Mouse (Mus musculus): ENCODE measurements at regions not wholly inside any gene's neighbourhood (a gene's known extent, or its start where the extent isn't known, plus 50 kb on each side); places are given as distances from the start of the nearest gene placed in this dataset.

DNA sequence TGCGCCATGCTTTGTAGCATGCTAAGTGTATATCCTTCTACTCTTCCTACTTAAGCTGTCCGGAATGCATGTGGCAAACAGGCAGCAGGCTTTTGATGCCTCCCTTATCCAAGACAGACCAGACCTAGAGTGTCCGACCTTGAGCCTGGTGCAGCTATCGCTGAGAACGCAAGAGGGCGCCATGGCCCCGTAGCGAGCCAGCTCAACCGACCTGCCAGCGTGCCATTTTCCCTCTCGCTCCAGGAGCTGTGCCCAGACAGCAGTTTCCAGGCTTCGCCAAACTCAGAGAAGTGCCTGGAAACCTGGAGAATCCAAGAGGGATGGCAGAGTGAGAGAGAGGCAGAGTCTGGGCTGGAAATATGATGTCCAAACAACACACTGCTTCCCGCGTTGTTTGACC lies 155.8 kb upstream of the Gm12830 start:
- peak; percentile 87 for DNase-seq

DNA sequence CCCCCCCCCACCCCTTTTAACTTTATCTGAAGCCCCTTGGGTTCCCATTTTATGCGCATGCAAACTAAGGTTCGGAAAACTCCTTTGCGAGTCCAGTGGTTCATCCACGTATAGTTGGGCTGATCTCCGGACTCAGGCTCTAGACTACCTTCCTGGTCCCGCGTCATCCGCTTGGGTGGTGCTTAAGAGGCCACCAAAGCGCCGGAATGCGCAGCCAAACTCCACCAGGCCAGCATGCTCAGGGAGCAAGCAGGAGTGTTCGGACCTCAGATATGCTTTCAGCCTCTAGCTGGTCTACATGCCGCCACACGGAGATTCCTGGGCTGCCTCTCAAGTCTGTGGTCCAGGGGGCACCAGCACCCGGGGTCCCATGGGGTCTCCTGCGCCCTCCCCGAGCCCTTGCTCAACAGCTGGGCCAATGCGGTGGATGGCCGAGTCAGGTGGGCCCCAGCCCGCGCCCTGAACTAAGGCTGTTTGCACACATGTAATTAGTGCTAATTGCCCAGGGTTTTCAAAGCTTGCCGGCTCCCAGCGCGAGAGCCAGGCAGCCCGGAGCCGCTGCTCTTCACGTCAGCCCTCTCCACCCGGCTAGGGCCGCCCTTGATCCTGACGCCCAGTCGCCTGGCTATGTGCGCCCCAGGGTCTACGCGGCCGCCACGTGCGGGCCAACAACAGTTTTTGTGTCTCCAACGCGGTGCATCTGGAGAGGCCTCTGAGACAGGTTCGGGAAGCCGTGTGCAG lies 155.1 kb upstream of the Gm12830 start:
- DNase-seq, result peak; percentile 81

DNA sequence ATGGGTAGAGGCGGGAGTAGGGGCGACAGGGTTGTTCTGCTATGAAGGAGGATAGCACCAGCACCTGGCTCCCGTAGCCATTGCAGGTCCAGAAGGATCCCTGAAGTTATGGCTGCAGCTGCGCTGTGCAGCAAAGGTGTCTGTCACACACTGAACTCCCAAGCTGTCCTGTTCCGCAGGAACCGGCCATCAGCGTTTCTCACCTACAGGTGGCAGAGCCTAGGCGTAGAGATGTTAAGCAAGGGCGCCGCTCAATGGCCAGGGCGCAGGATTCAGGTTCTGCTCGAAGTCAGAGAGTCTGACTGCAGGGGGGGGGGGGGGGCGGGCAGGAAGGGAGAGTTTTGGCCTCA lies 154.6 kb upstream of the Gm12830 start:
- DNase-seq, result no peak

DNA sequence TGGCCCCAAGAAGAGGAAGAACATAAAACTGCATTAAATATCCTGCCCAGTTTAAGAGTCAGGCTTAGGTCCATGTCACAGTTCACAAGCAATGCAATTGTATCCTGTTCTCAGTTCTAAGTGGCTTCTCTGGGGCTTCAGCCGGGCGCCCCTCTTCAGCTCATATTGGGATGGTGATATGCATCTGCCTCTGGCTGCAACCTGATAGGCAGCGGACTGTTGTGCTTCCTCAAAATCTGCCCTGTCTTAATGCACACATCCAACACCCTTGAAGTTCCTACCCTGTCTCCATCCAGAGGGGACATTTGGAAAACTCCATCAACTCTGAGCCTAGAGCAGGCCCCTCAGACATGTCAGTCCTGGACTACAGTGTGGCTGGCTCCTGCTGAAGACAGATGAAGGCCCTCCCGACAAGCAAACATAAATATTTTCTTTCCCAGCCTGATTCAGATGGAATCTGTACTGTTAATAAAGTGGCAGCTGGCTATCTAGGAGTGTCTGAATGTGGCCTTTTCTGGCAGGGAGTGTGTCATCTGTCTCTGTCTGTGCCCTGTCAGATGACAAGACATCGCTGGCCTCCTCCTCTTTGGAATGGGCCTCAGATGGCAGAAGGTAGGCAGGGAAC lies 149.3 kb upstream of the Gm12830 start:
- no peak for DNase-seq

DNA sequence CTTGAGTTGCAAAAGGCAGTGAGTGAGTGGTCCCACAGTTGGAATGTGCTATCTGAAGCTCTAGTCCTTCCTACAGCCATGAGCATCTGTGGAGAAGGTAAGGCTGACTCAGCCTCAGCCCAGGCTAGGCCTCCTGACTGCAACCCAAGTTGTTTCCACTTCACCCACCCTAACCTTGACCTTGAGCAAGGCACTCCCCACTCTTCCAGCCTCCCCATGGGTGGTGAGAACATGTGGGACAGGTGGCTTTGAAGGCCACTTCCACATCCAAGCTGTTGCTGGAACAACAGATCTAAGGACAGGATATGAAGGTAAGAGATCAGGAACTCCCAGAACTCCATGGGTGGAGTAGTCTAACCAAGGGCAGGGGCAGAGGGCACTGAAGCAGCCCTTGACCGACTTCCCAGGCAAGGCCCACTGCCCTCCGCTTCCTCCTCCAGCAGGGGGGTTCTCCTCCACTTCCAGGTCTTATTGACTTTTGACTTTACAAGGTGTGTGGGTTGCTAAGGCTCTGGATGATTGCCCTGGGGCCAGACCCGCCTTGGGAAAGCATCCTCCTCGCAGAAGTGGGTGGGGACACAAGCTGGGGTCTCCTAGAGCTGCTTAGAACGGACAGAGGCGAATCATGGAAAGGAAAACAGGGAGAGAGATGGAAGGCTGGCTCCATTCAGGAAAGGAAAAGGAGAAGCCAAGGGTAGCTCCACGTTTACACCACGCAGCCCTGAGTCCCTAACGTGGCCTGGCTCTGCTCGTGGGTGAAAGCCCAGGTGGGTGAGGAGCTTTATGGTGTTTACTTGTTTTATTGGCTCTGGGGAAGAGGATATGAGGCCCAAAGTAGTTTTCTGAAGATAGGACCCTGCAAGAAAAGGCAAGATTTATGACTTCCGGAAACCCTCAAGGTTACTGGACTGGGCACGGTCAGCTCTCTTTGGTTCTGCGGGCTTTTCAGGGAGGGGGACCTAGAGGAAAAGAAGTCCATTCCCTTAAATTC lies 144.3 kb upstream of the Gm12830 start:
- DNase-seq, result no peak

DNA sequence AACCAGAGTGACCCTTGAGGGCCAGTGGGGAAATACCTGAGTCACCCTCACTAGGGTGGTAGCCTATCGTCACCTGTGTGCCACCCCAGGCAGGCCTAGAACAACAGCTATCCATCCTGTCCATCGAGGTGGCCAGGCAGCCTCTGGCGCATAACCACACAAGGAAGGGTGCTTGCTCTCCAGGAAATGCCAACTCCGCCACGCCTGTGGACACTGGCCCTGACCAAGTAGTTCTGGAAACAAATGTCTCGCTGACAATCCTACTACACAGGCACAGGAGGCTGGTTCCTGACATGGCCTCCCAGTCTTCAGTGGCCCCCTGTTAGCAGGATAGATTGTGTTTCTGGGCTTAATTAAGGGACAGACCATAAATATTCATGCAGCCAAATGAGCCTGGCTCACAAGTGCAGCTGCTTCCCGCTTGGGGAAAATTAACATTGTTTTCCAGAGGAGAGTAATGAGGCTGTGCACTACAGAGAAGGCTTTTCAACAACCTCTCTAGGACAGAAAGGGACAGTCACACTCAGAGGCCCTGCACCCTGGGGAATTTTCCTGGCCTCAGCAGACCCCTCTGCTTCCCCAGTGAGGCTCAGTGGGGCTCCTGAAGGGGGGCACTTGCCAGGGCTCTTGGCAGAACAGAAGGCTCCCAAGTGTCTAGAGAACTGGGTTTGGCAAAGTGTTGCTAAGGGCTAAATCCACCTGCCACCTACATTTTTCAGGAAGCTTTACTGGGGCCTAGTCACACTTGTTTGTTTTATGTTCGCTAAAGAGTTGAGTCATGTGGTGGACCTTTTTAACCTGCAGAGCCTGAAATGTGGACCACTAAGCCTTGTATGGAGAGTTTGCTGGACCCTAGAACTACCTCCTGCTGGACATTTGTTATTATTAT lies 143.2 kb upstream of the Gm12830 start:
- peak; percentile 91 for DNase-seq

DNA sequence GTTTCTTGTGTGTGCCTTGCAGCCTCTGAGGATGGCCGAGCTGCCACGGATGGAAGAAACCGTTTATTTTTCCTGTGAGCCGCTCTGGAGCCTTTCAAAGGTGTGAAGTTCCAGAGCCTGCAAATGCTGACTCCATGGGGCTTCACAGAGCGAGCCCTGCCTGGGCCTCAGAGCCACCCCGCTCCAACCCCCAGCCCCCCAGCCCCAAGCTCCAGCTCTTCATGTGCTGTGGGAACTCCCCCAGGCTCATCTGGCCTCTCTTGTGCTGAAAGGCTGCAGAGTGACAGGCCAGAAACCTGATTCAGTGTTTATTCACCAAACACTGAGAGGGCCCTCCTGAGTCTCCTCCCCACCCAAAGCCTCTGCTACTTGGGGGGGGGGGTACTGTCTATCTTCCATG lies 141.2 kb upstream of the Gm12830 start:
- no peak for DNase-seq

DNA sequence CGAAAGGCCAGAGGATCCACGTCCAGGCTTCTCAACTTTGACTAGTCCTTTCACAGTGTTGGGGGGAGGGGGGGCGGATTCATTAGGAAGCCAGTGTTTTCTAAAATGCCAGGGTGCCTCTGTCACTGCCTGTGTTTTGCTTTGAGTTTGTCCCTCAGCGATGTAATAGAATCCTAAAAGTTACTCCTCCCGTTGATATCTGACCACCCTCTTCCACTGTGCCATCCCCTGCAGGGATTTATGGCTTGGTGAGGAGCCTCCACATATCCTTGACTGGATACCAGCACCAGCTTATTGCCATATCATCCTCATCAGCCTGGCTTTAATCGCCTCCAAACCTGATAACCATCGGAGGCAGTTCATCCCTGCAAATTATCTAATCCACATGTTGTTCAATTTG lies 138.6 kb upstream of the Gm12830 start:
- DNase-seq, result no peak

DNA sequence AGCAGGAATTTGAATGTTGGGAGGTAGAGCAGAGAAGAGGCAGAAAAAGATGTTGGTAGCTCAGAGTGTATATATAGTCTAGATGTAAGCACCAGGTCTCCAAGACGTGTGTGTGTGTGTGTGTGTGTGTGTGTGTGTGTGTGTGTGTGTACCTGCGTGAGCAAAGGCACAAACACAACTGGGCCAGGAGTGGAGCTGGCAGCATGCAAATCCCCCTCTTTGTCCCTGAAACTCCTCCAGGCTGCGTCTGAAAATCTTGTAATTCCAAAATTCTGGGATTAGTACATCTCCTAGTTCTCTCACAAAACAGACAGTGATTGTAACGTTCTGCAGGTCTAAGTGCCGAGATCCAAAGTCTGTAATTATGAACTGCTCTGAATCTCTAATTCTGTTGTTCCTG lies 137.8 kb upstream of the Gm12830 start:
- DNase-seq, result no peak

DNA sequence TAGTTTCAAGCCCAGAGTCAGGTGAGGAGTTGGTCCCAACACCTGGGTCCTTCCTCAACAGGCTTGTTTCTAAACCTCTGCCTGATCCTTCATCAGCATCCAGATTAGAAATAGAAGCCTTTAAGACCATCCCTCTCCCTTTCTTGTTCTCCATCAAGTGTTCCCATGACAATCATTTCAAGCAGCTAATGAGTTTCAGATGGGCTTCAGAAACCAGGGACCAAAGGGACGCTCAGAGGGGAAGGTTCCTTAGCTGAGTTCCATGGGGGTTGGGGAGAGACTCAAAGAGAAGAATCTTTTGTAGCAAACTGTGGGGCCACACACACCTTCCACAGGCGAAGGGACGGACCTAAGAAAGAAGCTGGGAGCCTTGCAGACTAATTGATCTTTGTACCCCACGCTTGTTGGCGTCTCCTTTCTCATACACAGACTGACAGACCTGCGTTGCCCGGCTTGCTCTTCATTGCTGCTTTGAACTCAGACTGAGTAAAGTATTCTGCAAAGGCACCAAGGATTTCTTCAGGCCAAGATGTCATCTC lies 136.6 kb upstream of the Gm12830 start:
- no peak for DNase-seq

DNA sequence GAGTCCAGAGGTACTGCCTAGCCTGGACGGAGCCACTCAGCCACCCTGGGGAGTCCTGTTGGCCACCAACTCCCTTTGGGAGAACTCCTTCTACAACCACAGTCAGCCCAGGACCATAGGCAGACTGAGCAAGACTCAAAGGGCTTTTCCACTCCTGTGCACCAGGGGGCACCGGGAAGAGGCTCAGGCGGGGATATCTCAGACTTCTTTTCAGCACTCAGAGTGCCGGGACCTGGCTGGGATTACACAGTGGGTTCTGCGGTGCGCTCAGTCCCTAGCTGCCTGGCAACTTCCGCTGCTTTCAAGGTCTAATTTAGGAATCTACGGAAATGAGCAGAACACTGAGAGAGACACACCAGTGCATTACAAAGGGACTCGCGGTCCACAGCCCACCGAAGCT lies 136.1 kb upstream of the Gm12830 start:
- DNase-seq, result peak; percentile 73

DNA sequence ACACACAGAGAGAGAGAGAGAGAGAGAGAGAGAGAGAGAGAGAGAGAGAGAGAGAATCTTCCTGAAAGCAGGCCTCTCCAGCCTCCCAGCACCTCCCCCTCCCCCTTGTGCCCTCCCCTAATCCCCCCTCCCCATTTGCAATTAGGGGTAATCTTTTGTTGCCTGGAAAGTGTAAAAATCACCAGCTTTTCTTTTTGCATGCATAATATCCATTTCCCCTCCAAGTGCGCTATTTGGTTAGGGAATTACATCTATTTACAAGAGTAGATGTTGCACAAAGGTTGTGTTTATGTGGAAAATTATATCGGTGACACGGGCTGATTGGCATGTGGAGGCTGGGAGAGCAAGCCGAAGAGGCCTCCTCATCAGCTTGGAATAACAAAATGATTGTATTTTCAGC lies 135.4 kb upstream of the Gm12830 start:
- peak; percentile 40 for DNase-seq

DNA sequence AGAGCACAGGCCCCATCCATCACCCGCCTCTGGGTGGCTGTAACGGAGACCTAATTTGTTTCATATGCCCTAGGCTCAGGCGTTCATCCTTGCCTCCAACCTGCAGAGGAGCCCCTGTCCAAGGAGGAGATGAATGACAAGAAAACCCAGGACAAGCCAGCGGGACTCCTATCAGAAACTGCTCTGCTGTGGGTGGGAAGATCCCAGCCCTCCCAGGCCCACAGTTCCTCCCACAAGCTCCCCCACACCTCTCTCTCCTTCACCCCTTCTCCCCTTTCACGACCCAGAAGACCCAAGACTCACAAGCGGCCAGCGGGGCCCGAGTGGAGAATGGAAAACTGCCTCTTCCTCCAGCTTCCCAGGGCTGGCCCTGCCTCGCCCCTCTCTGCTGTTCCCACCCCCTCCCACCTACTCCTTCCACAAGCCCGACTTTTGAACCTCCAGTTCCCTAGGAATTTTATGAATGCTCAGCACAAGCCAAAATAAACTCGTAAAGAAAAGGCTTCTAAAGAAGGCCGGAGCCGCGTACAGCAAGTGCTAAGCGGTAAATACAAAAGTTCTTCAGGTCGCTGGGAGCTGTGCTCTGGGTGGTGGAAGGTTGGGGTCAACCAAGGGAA lies 133.1 kb upstream of the Gm12830 start:
- DNase-seq, result no peak

DNA sequence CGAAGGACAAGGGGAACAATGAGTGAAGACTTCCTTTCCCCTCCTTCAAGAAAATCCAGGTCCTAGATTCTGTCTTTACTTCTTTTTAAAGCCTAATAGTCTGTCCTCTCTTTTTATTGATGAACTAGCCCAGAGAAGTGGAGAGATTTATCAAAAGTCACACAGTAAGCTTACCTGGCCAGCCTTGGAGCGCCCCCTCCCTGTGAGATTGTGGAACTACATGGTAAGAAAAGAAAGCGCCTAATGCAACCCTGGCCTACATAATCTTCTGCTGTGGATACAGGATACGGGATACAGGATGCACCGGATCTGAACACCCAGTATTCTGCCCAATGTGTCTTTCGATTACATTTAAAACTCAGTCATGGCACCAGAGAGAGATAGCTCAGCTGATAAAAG lies 132.6 kb upstream of the Gm12830 start:
- DNase-seq, result peak; percentile 37

DNA sequence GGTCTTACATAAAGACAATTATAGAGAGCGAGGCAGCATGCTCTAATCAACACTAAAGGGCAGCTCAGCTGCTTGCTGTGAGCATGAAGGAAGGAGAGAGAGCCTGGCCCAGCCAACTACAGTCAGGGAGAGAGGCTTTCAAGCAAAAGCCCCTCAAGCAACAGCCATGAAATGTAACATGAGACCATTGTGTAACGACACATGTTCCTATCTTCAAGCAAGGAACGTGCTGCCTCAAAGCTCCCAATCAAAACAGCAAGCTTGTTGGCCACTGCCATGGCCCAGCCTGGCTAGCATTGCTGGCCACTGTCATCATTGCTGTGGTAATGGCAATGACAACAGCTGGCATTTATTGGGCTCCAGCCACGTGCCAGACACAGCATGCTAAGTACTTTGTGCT lies 115.9 kb upstream of the Gm12830 start:
- DNase-seq, result no peak

DNA sequence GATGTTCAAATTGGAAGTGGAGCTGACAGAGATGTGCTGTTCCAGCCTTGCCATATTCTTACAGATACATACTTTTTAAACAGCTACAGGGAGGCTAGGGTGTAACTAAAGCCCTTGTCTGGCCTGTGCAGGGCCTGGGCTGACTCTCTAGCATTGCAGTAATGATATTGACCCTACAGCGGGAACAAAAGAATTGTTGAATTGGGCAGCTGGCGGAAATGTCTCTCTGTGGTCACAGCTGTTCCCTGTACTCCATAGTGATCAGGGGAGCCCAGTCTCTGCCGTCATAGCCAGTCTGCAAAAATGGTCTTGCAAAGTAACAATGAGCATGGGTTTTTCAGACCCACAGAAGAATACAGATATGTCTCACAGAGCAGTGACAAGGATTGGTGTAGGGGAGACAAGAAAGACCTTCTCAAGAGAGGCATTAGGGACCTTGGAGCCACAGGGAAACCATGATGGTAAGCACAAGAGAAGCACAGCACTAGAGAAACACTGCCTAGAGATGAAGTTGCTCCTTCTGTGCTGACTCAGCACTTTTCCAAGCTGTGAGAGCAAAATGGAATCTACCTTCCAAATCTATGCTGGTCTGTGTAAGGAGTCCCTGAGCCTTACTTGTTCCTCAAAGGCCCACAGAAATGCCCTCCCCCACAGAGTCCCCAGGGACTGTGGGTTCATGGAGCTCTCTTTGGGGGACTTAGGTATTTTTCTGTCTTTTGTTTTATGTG lies 111.2 kb upstream of the Gm12830 start:
- no peak for DNase-seq

DNA sequence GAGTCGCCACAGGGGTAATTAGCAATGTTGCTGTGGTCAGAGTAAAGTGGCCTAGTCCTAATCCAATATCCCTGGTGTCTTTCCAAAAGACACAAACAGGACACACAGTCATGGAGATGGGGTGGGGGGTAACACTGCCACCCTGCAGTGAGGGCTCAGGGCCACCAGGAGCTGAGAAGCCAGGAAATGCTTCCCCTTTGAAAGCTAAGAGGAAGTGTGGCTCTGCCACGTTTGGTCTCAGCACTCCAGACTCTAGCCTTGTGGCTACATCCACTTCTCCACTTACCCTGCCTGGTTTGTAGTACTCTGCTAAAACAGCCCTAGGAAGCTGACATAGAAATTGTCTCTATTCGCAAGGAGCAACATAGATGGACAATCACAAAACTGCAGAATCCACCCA lies 110.4 kb upstream of the Gm12830 start:
- DNase-seq, result no peak

DNA sequence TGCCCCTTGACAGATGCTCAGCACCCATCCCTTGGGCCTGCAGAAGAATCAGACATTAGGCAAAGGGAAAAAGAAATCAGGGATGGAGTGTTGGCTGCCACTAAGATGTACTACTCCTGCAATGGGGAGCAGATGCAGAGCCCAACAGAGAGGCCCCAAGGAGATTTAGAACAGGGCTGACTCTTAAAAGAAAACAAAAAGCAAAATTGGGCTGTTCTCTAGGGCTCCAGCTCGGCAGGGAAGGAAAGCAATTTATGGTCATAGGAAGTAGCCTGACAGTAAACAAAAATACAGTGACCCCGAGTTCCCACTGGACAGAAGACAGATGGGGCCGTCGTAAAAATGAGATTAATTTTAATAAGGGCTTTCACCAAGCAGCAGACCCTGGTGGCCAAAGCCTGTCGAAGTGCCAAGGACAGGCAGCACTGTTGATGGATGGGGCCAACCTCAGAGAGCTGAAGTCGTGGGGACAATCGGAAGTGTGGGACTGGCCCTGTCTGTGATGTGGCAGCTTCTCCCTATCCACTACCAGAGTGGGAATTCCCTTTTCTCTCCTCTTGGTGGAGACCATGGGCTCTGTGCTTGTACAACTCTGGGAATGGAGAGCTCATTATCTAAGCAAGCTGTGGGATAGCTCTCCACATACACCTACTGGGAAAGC lies 109.4 kb upstream of the Gm12830 start:
- no peak for DNase-seq

DNA sequence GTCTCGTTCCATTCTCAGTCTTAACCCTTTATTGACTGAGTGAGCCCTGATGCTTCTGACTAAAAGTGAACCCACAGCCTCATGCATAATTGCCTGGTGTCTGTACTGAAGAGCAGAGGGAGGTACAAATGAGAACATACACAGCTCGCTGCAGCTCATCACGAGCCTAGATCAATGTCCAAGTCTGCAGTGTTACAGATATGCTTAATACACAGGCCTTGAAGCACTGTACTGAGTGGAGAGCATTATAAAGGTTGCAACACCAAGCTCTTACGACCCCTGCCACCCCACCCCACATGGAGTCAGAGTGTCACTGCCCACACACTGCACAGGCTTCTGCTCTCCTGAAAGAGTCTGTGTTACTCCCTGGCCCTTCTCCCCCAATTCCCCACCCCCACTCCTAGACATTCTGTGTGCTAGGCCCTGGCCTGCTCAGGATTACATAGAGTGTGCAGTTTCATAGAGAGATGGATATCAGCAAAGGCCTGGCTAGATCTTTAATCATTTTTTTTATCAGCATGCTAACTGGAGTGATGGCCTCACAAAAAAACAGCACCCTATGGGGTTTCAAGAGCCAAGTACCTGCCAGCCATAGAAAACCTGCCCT lies 108.5 kb upstream of the Gm12830 start:
- no peak for DNase-seq

DNA sequence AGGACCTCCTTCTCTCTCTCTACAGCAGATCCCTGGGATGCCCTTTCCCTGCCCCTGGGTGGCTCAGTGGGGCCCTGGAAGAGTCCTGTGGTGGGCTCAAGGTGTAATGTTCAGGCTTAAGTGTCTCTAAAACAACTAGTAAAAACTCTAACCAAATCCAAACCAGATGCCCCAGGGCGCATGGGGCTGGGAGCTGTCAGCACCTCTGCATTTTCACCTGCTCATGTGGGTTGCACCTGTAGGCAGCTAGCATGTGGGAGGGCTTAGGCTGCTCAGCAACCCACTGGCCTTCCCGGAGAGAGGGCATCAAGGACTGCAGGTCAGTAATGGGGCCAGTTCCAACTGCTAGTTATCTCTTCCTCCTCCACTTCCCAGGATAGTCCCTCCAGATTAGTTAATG lies 104.8 kb upstream of the Gm12830 start:
- no peak for DNase-seq

Data from retina, postnatal 1 day (tissue).